Mouse (Mus musculus): ENCODE results near the gene Spdef. TPM values are rescaled to one million over a fixed set of nuclear protein-coding genes. Genes with fewer than 3 reads are reported as not detected.

Gene Spdef
- total and polyA plus RNA-seq, 2 experiments from 2014 or later: 3.7 to 4.7 TPM

GRCm38 (mm10) chr17:27767120-27767519 is 38.4 kb upstream of the Spdef start:
- DNase-seq (ENCODE audit: low spot score) (no peak), ATAC-seq (ENCODE audit: low FRiP score) (no peak)
- Histone ChIP-seq H3K4me1 (ENCODE audit: insufficient read depth, low read length) (no peaks in the 10 kb centered on the region), H3K27ac (ENCODE audit: low read depth, low read length) (no peak overlapping the region), H3K9ac (replicated peaks; ENCODE audit: low read length, poor library complexity, severe bottlenecking) (no peak overlapping the region), H3K27me3 (ENCODE audit: insufficient read depth, low read length) (no peaks in the 10 kb centered on the region), H3K9me3 (ENCODE audit: low read length) (peaks cover 3% of the 10 kb centered on the region; the same call in 1 of the 2 replicates), H3K4me2 (ENCODE audit: low read depth, low read length, poor library complexity, severe bottlenecking) (no peak overlapping the region), H3K4me3 (ENCODE audit: low read depth, low read length) (no peak overlapping the region), H3K36me3 (ENCODE audit: insufficient read depth, low read length) (peaks cover 15% of the 10 kb centered on the region)
- TF ChIP-seq CTCF (IDR thresholded peaks at IDR 0.05): no peak
- 80% methylated on average over 5 of the region's 5 CpGs for WGBS

DNA sequence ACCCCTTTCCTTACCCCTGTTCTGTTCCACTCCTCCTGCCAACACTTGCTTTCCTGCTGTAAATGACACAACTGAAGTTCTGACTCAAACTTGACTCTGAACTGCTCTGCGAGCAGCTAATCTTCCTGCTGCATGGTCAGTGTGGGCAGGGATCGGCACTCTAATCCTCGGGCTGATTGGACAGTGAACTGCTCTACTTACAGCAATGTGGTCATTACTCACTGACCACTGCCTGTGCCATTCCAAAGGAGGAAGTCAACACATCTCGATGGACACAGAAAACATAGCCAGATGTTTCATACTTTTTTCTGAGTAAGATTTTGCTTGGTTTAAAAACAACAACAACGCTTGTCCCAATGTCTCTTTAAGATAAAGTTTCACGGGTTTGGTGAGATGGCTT is 36.3 kb upstream of the Spdef start:
- Histone ChIP-seq H3K4me2 (ENCODE audit: low read depth, low read length, poor library complexity, severe bottlenecking) (no peak overlapping the region), H3K4me1 (ENCODE audit: insufficient read depth, low read length) (no peaks in the 10 kb centered on the region), H3K9me3 (ENCODE audit: low read length) (peaks cover 3% of the 10 kb centered on the region; the same call in 1 of the 2 replicates), H3K9ac (replicated peaks; ENCODE audit: low read length, poor library complexity, severe bottlenecking) (no peak overlapping the region), H3K4me3 (ENCODE audit: low read depth, low read length) (no peak overlapping the region), H3K36me3 (ENCODE audit: insufficient read depth, low read length) (peaks cover 15% of the 10 kb centered on the region), H3K27ac (ENCODE audit: low read depth, low read length) (no peak overlapping the region), H3K27me3 (ENCODE audit: insufficient read depth, low read length) (no peaks in the 10 kb centered on the region)
- DNase-seq (ENCODE audit: low spot score) (no peak), ATAC-seq (ENCODE audit: low FRiP score) (no peak)
- 98% methylated on average over 6 of the region's 6 CpGs for WGBS
- no peak for TF ChIP-seq CTCF (IDR thresholded peaks at IDR 0.05)

DNA sequence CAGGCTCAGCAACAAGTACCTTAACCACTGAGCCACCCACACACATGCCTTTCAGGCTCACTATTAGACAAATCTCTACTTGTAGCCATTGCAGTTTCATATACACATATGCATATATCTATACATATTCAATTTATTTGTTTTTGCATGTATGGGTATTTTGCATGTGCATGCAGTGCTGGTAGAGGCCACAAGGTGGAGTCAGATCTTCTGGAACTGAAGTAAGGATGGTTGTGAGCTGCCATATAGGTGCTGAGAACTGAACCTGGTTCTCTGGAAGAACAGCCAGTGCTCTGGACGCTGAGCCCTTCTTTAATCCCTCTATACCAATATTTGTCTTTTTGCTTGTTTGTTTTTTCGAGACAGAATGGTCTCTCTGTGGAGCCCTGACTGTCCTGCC is 35.7 kb upstream of the Spdef start:
- DNase-seq (ENCODE audit: low spot score) (no peak), ATAC-seq (ENCODE audit: low FRiP score) (no peak)
- 96% methylated on average over 2 of the region's 2 CpGs for WGBS
- Histone ChIP-seq H3K4me2 (ENCODE audit: low read depth, low read length, poor library complexity, severe bottlenecking) (no peak overlapping the region), H3K4me3 (ENCODE audit: low read depth, low read length) (no peak overlapping the region), H3K27ac (ENCODE audit: low read depth, low read length) (no peak overlapping the region), H3K9ac (replicated peaks; ENCODE audit: low read length, poor library complexity, severe bottlenecking) (no peak overlapping the region), H3K27me3 (ENCODE audit: insufficient read depth, low read length) (no peaks in the 10 kb centered on the region), H3K9me3 (ENCODE audit: low read length) (peaks cover 3% of the 10 kb centered on the region; the same call in 1 of the 2 replicates), H3K36me3 (ENCODE audit: insufficient read depth, low read length) (peaks cover 15% of the 10 kb centered on the region), H3K4me1 (ENCODE audit: insufficient read depth, low read length) (no peaks in the 10 kb centered on the region)
- peak; percentile 46 for TF ChIP-seq CTCF (IDR thresholded peaks at IDR 0.05)

DNA sequence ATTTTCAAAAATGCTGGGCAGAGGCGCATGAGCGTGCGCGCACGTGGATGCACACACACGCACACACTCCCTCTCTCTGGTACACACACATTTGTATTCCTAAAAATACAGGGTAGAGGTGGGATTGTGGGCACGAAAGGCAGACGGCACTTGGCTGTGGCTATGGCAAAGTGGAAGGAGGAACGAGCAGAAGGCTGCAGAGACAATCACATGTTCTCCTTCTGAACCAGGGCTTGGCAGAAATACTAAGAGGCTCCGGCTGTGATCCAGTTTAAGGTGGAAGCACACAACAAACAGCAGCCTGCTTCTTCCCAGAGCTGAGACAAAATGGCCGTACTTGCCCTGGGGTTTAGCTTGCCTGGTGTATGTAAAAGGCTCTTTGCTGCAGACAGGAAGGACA is 34.1 kb upstream of the Spdef start:
- Histone ChIP-seq H3K27me3 (ENCODE audit: insufficient read depth, low read length) (no peaks in the 10 kb centered on the region), H3K9ac (replicated peaks; ENCODE audit: low read length, poor library complexity, severe bottlenecking) (no peak overlapping the region), H3K4me1 (ENCODE audit: insufficient read depth, low read length) (no peaks in the 10 kb centered on the region), H3K4me2 (ENCODE audit: low read depth, low read length, poor library complexity, severe bottlenecking) (no peak overlapping the region), H3K27ac (ENCODE audit: low read depth, low read length) (no peak overlapping the region), H3K36me3 (ENCODE audit: insufficient read depth, low read length) (peaks cover 15% of the 10 kb centered on the region), H3K4me3 (ENCODE audit: low read depth, low read length) (no peak overlapping the region), H3K9me3 (ENCODE audit: low read length) (peaks cover 3% of the 10 kb centered on the region; the same call in 1 of the 2 replicates)
- no peak for TF ChIP-seq CTCF (IDR thresholded peaks at IDR 0.05)
- DNase-seq (ENCODE audit: low spot score): no peak
- no peak for ATAC-seq (ENCODE audit: low FRiP score)
- WGBS: 89% methylated on average over 11 of the region's 11 CpGs

- ATAC-seq (ENCODE audit: low FRiP score) (peak; percentile 82; the same call in 1 of the 2 replicates), DNase-seq (ENCODE audit: low spot score) (peak; percentile 94)
- H3K27ac ChIP-seq (ENCODE audit: low read depth, low read length): no peak overlapping the region
- H3K4me2 ChIP-seq (ENCODE audit: low read depth, low read length, poor library complexity, severe bottlenecking): no peak overlapping the region
- WGBS: 30% methylated on average over 9 of the region's 9 CpGs
- TF ChIP-seq CTCF (IDR thresholded peaks at IDR 0.05): peak; percentile 99
- peaks cover 8% of the 10 kb centered on the region for H3K36me3 ChIP-seq (ENCODE audit: insufficient read depth, low read length)
- H3K9ac ChIP-seq (replicated peaks; ENCODE audit: low read length, poor library complexity, severe bottlenecking): 0 out of 2 replicates have a peak overlapping the region, but pooled peaks have one; percentile 5
- H3K27me3 ChIP-seq (ENCODE audit: insufficient read depth, low read length): no peaks in the 10 kb centered on the region
- no peak overlapping the region for H3K4me3 ChIP-seq (ENCODE audit: low read depth, low read length)
- H3K4me1 ChIP-seq (ENCODE audit: insufficient read depth, low read length): no peaks in the 10 kb centered on the region
- H3K9me3 ChIP-seq (ENCODE audit: low read length): peaks cover 3% of the 10 kb centered on the region; the same call in 1 of the 2 replicates
Measured at GRCm38 (mm10) chr17:27761639-27762336, 33.0 kb upstream of the Spdef start.

- peaks cover 12% of the 10 kb centered on the region for H3K36me3 ChIP-seq (ENCODE audit: insufficient read depth, low read length)
- H3K27me3 ChIP-seq (ENCODE audit: insufficient read depth, low read length): no peaks in the 10 kb centered on the region
- no peak overlapping the region for H3K4me3 ChIP-seq (ENCODE audit: low read depth, low read length)
- H3K4me2 ChIP-seq (ENCODE audit: low read depth, low read length, poor library complexity, severe bottlenecking): no peak overlapping the region
- WGBS: 79% methylated on average over 6 of the region's 6 CpGs
- no peak overlapping the region for H3K27ac ChIP-seq (ENCODE audit: low read depth, low read length)
- DNase-seq (ENCODE audit: low spot score) (no peak), ATAC-seq (ENCODE audit: low FRiP score) (no peak)
- H3K9me3 ChIP-seq (ENCODE audit: low read length): peaks cover 3% of the 10 kb centered on the region; the same call in 1 of the 2 replicates
- H3K9ac ChIP-seq (replicated peaks; ENCODE audit: low read length, poor library complexity, severe bottlenecking): no peak overlapping the region
- H3K4me1 ChIP-seq (ENCODE audit: insufficient read depth, low read length): no peaks in the 10 kb centered on the region
- TF ChIP-seq CTCF (IDR thresholded peaks at IDR 0.05): no peak
Measured at GRCm38 (mm10) chr17:27760169-27760568, 31.4 kb upstream of the Spdef start.
